Mouse (Mus musculus): ENCODE results near the gene Gm10681. TPM values are rescaled to one million over a fixed set of nuclear protein-coding genes. Genes with fewer than 3 reads are reported as not detected.
"Not testable (repeated sequence)": the region's sequence is repeated elsewhere in the genome, so short reads cannot be mapped to it uniquely, and the experiment has no call there.

The Gm10681 gene
- polyA plus RNA-seq, 1 experiment from 2014 or later: 226 TPM

DNA sequence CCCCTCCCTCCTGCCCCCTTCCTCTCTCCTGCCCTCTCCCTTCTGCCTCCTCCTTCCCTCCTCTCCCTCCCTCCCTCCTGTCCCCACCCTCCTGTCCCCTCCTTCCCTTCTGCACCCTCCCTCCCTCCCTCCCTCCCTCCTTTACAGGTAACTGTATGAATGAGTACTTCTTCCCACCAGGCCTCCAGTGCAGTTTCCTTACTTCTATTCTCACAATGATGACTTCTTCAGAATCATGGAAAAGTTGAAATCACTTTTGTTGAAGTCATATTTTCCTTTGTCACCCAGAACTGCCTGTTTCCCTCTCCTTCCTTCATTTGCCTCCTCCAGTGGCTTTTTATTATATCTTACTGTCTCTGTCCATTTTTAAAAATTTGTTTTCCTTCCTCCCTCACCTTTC, 25.4 kb upstream of the Gm10681 start:
- peak; percentile 43 for ATAC-seq (replicated peaks; ENCODE audit: low FRiP score, low read depth)
- Histone ChIP-seq H3K36me3 (ENCODE audit: insufficient read depth, low read length) (no peaks in the 10 kb centered on the region), H3K27ac (no peak overlapping the region), H3K27me3 (ENCODE audit: insufficient read depth, low read length) (no peaks in the 10 kb centered on the region), H3K4me1 (replicated peaks; ENCODE audit: insufficient read depth, low read length) (no peaks in the 10 kb centered on the region), H3K9me3 (replicated peaks; ENCODE audit: low read length) (no peaks in the 10 kb centered on the region), H3K4me3 (replicated peaks; ENCODE audit: low read depth, low read length) (no peak overlapping the region), H3K9ac (ENCODE audit: low read depth, low read length) (no peak overlapping the region), H3K4me2 (ENCODE audit: low read length) (no peak overlapping the region)
- peak; percentile 34 for DNase-seq (ENCODE audit: low spot score)
- no peak for TF ChIP-seq CTCF (IDR thresholded peaks at IDR 0.05; ENCODE audit: low read depth)

DNA sequence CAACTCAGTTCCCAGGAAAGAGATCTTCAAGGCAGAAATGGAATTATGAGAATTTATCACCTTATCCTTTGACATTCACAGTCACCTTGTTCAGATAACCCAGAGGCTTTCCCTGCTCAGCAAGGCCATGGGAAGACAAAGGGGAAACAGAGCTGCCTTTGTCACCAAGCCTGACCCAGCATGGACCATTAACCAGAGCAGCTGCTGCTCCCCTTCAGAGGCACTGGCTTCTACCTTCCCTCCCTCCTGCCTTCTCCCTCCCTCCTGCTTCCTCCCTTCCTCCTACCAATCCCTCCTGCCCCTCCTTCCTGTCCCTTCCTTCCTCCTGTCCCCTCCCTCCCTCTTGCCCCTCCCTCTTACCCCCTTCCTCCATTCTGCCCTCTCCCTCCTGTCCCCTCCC, 24.9 kb upstream of the Gm10681 start:
- ATAC-seq (replicated peaks; ENCODE audit: low FRiP score, low read depth): peak; percentile 63
- not testable (repeated sequence) for H3K27me3 ChIP-seq (ENCODE audit: insufficient read depth, low read length); H3K9ac ChIP-seq (ENCODE audit: low read depth, low read length); H3K4me3 ChIP-seq (replicated peaks; ENCODE audit: low read depth, low read length); H3K9me3 ChIP-seq (replicated peaks; ENCODE audit: low read length); H3K36me3 ChIP-seq (ENCODE audit: insufficient read depth, low read length); H3K4me1 ChIP-seq (replicated peaks; ENCODE audit: insufficient read depth, low read length); H3K27ac ChIP-seq; H3K4me2 ChIP-seq (ENCODE audit: low read length)
- DNase-seq (ENCODE audit: low spot score): peak; percentile 40

- Histone ChIP-seq H3K4me1 (replicated peaks; ENCODE audit: insufficient read depth, low read length) (no peaks in the 10 kb centered on the region), H3K4me2 (ENCODE audit: low read length) (no peak overlapping the region), H3K4me3 (replicated peaks; ENCODE audit: low read depth, low read length) (no peak overlapping the region), H3K27me3 (ENCODE audit: insufficient read depth, low read length) (no peaks in the 10 kb centered on the region), H3K9ac (ENCODE audit: low read depth, low read length) (no peak overlapping the region), H3K27ac (no peak overlapping the region), H3K36me3 (ENCODE audit: insufficient read depth, low read length) (no peaks in the 10 kb centered on the region), H3K9me3 (replicated peaks; ENCODE audit: low read length) (no peaks in the 10 kb centered on the region)
- DNase-seq (ENCODE audit: low spot score) (no peak), ATAC-seq (replicated peaks; ENCODE audit: low FRiP score, low read depth) (no peak)
- 94% methylated on average over 2 of the region's 2 CpGs for WGBS
- no peak for TF ChIP-seq CTCF (IDR thresholded peaks at IDR 0.05; ENCODE audit: low read depth)
Observed at GRCm38 (mm10) chr3:98587721-98588120, 886 bp downstream of the Gm10681 start.

GRCm38 (mm10) chr3:98582622-98583021, 6.0 kb downstream of the Gm10681 start:
- not testable (repeated sequence) for H3K4me2 ChIP-seq (ENCODE audit: low read length); H3K27ac ChIP-seq; H3K9me3 ChIP-seq (replicated peaks; ENCODE audit: low read length); H3K27me3 ChIP-seq (ENCODE audit: insufficient read depth, low read length); H3K36me3 ChIP-seq (ENCODE audit: insufficient read depth, low read length); H3K9ac ChIP-seq (ENCODE audit: low read depth, low read length); DNase-seq (ENCODE audit: low spot score); H3K4me3 ChIP-seq (replicated peaks; ENCODE audit: low read depth, low read length); H3K4me1 ChIP-seq (replicated peaks; ENCODE audit: insufficient read depth, low read length)
- peak; percentile 71; the same call in 1 of the 2 replicates for ATAC-seq (replicated peaks; ENCODE audit: low FRiP score, low read depth)

GRCm38 (mm10) chr3:98582202-98582601, 6.4 kb downstream of the Gm10681 start:
- DNase-seq (ENCODE audit: low spot score); H3K4me2 ChIP-seq (ENCODE audit: low read length); H3K9me3 ChIP-seq (replicated peaks; ENCODE audit: low read length); H3K27ac ChIP-seq; H3K36me3 ChIP-seq (ENCODE audit: insufficient read depth, low read length); H3K4me1 ChIP-seq (replicated peaks; ENCODE audit: insufficient read depth, low read length); H3K4me3 ChIP-seq (replicated peaks; ENCODE audit: low read depth, low read length); H3K27me3 ChIP-seq (ENCODE audit: insufficient read depth, low read length); H3K9ac ChIP-seq (ENCODE audit: low read depth, low read length): not testable (repeated sequence)
- WGBS: no CpG with 5 or more reads among the region's 1 CpGs
- ATAC-seq (replicated peaks; ENCODE audit: low FRiP score, low read depth): 0 out of 2 replicates have a peak, but pooled peaks have one; percentile 29

DNA sequence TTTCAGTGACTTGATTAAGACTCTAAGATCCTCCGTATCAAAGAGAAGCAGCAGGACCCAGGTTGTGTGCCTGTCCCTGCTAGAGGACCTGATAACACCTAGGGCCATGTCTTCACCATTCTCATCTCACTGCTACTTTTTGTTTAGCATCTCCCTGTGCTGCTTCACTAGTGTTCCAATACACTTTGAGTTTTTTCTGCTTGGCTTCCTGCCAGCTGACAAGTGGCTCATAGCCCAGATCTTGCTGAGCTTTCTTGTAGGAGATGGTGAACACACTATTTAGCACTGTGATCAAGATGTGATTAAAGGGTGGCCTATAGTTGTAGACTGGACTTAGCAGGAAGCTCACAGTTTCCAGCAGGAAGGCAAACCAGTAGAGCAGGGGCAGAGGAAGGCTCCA, 7.6 kb downstream of the Gm10681 start:
- not testable (repeated sequence) for H3K4me1 ChIP-seq (replicated peaks; ENCODE audit: insufficient read depth, low read length); DNase-seq (ENCODE audit: low spot score); ATAC-seq (replicated peaks; ENCODE audit: low FRiP score, low read depth); H3K36me3 ChIP-seq (ENCODE audit: insufficient read depth, low read length); H3K4me3 ChIP-seq (replicated peaks; ENCODE audit: low read depth, low read length); H3K27me3 ChIP-seq (ENCODE audit: insufficient read depth, low read length); H3K9ac ChIP-seq (ENCODE audit: low read depth, low read length); H3K27ac ChIP-seq; H3K4me2 ChIP-seq (ENCODE audit: low read length); H3K9me3 ChIP-seq (replicated peaks; ENCODE audit: low read length)
- no CpG with 5 or more reads among the region's 1 CpGs for WGBS

DNA sequence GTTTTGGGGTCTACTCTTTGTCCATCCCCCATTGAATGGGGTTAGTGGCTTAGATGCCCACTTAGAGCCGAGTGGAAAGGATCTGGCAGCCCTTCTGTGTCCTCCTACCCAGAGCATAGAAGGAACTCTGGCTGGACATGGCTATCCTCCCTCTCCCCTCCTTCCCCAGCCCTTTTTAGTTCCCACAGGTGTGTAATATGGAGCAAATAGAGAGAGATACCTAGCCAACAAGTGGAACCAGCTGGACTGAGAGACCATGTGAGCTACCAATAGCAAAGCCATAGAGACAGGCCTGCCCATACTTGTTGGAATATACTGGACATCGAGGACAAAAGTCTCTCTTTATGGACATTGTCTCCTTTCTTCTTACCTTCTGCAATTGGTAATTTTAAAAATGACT, 20.9 kb downstream of the Gm10681 start:
- DNase-seq (ENCODE audit: low spot score); H3K9me3 ChIP-seq (replicated peaks; ENCODE audit: low read length); H3K9ac ChIP-seq (ENCODE audit: low read depth, low read length); H3K36me3 ChIP-seq (ENCODE audit: insufficient read depth, low read length); ATAC-seq (replicated peaks; ENCODE audit: low FRiP score, low read depth); H3K27ac ChIP-seq; H3K4me1 ChIP-seq (replicated peaks; ENCODE audit: insufficient read depth, low read length); H3K4me2 ChIP-seq (ENCODE audit: low read length); H3K27me3 ChIP-seq (ENCODE audit: insufficient read depth, low read length); H3K4me3 ChIP-seq (replicated peaks; ENCODE audit: low read depth, low read length): not testable (repeated sequence)
- WGBS: 86% methylated on average over 2 of the region's 2 CpGs

GRCm38 (mm10) chr3:98564894-98565293, 23.7 kb downstream of the Gm10681 start:
- not testable (repeated sequence) for DNase-seq (ENCODE audit: low spot score); H3K27ac ChIP-seq; H3K9me3 ChIP-seq (replicated peaks; ENCODE audit: low read length); H3K36me3 ChIP-seq (ENCODE audit: insufficient read depth, low read length); H3K4me2 ChIP-seq (ENCODE audit: low read length); H3K4me1 ChIP-seq (replicated peaks; ENCODE audit: insufficient read depth, low read length); H3K9ac ChIP-seq (ENCODE audit: low read depth, low read length); H3K4me3 ChIP-seq (replicated peaks; ENCODE audit: low read depth, low read length); H3K27me3 ChIP-seq (ENCODE audit: insufficient read depth, low read length)
- no CpG with 5 or more reads among the region's 3 CpGs for WGBS
- peak; percentile 49; the same call in 1 of the 2 replicates for ATAC-seq (replicated peaks; ENCODE audit: low FRiP score, low read depth)

GRCm38 (mm10) chr3:98563831-98564230, 24.8 kb downstream of the Gm10681 start:
- not testable (repeated sequence) for H3K4me3 ChIP-seq (replicated peaks; ENCODE audit: low read depth, low read length); H3K4me1 ChIP-seq (replicated peaks; ENCODE audit: insufficient read depth, low read length); H3K36me3 ChIP-seq (ENCODE audit: insufficient read depth, low read length); H3K4me2 ChIP-seq (ENCODE audit: low read length); H3K9ac ChIP-seq (ENCODE audit: low read depth, low read length); H3K27me3 ChIP-seq (ENCODE audit: insufficient read depth, low read length); DNase-seq (ENCODE audit: low spot score); H3K27ac ChIP-seq; H3K9me3 ChIP-seq (replicated peaks; ENCODE audit: low read length)
- ATAC-seq (replicated peaks; ENCODE audit: low FRiP score, low read depth): 0 out of 2 replicates have a peak, but pooled peaks have one; percentile 10
- no CpG with 5 or more reads among the region's 2 CpGs for WGBS

- H3K4me1 ChIP-seq (replicated peaks; ENCODE audit: insufficient read depth, low read length); H3K9ac ChIP-seq (ENCODE audit: low read depth, low read length); H3K27me3 ChIP-seq (ENCODE audit: insufficient read depth, low read length); H3K4me3 ChIP-seq (replicated peaks; ENCODE audit: low read depth, low read length); H3K4me2 ChIP-seq (ENCODE audit: low read length); H3K27ac ChIP-seq; H3K9me3 ChIP-seq (replicated peaks; ENCODE audit: low read length); DNase-seq (ENCODE audit: low spot score); H3K36me3 ChIP-seq (ENCODE audit: insufficient read depth, low read length); ATAC-seq (replicated peaks; ENCODE audit: low FRiP score, low read depth): not testable (repeated sequence)
- WGBS: no CpG with 5 or more reads among the region's 5 CpGs
Observed at GRCm38 (mm10) chr3:98560711-98561110, 27.9 kb downstream of the Gm10681 start.

Data from kidney, postnatal 0 days (tissue).